Mouse (Mus musculus): ENCODE results near the gene Ankrd27. TPM values are rescaled to one million over a fixed set of nuclear protein-coding genes. Genes with fewer than 3 reads are reported as not detected.
A peak's percentile ranks its signal among the peaks of the same experiment; 100 is the strongest.
"Not testable (repeated sequence)": the region's sequence is repeated elsewhere in the genome, so short reads cannot be mapped to it uniquely, and the experiment has no call there.

Ankrd27 gene
- 10 to 100 TPM; 44.9 to 51.8 (median 50.5) TPM for polyA plus RNA-seq (2017; shearing (Covaris generic))

- peak; percentile 96 for ATAC-seq
Measured at GRCm38 (mm10) chr7:35586055-35586905, at the start of gene Ankrd27. Ankrd27 (plus strand) TSS chr7:35586244.

DNA sequence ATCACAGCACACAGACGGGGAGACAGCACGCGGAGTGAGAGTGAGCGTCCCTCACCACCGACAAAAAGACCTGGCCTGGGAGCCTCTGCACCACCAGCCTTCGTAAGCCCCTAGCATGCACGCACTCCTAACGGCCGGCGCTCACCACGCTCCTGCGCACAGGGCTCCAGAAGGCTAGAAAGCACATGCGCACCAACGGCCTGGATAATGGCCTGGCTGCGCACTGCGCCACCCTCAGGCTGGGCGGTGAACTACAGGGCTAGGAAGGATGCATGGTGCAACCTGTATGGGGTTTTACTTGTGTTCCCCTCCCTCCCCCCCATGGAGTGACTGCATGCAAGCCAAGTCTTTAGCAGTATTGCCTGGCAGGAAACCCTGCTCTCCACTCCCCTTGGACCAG, 48.5 kb upstream of the Ankrd27 start, which contains the start of gene Tdrd12:
Tdrd12 (minus strand) TSS at position 184 of the 400 bp plus-strand sequence.
- ATAC-seq = no peak

DNA sequence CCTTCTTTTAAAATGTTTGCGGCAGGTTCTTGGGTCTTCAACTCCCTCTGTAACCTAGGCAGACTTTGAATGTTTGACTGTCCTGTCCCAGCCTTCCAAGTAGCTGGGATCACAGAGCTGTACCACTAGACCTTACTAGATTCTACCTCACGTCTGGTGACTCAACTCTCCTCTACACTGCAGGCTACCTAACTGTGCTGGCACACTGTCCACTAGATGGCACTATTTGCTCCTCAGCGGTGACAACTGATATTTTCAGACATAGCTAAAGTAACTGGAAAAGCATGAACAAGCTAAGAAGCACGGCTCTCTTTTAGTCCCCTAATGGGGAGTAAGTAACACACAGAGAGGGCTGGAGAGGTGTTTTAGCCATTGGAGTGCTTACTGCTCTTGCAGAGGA, 40.2 kb upstream of the Ankrd27 start:
- ATAC-seq = peak; percentile 75

DNA sequence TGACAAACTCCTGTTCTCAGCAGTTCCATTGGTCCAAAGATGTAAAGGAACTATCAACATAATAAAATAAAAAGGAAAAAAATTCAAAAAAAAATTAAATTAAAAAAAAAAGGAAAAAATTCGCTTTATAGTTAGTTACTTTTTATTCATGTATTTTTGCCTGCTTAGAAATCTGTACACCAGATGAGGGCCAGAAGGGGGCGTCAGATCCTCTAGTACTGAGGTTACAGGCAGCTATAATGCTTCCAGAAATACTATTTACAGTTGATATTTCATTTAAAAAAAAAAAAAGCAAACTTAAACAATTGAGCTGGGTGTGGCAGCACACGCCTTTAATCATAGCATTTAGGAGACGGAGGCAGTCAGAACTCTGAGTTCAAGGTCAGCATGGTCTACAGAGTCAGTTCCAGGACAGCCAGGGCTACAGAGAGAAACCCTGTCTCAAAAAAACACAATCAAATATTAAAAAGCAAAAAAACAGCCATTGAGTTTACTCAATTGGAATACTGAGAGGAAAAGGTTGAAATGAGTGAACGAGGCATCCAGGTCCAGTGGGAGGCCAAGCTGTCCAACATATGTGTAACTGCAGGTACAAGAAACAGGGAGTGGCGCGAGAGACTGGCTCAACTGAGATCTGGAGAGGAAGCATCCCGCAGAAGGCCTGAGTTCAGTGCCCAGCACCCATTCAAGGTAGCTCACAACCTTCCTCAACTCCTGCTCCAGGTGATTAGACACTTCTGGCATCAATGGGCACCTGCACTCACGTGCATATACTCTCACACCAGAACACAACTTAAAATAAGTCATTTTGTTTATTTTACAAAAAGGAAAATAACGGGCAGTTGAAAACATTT, 32.1 kb upstream of the Ankrd27 start:
- ATAC-seq = no peak

GRCm38 (mm10) chr7:35554605-35555175, 31.4 kb upstream of the Ankrd27 start:
- peak; percentile 32 for ATAC-seq

- peak; percentile 71 for ATAC-seq
Measured at GRCm38 (mm10) chr7:35555224-35556204, 30.5 kb upstream of the Ankrd27 start.

DNA sequence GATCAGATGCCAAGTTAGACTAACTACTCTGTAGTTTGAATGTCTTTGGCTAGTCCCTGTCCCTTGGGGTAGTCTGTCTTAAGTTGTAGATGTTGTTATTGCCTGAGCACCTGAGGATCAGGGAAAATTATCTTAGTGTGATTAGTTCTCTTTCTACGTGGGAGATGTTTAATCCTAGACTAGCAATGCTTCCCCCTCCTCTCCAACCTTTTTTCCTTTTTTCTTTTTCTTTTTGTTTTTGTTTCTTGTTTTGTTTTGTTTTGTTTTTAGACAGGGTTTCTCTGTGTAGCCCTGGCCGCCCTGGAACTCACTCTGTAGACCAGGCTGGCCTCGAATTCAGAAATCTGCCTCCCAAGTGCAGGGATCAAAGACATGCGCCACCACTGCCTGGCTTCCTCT, 29.8 kb upstream of the Ankrd27 start, which contains the start of gene Nudt19:
Nudt19 (minus strand) TSS at position 100 of the 399 bp plus-strand sequence.
- no peak for ATAC-seq

DNA sequence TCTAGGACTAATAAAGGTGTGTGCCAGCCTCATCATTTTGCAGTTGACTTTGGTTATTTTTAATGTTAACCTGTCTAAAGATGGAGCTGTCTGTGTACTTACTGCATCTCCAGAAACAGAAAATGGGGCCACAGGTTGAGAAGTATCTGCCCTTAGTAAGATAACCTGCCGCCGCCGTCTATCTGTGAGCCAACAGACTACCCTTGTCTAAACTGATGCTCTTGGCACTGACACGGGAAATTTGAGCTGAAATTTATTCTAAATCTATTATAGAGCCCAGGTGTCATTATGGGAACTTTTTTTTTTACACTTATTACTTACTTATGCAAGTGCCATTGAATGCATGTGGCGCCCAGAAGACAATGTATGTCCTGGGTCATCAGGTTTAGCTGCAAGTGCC, 29.1 kb upstream of the Ankrd27 start:
- ATAC-seq = no peak

DNA sequence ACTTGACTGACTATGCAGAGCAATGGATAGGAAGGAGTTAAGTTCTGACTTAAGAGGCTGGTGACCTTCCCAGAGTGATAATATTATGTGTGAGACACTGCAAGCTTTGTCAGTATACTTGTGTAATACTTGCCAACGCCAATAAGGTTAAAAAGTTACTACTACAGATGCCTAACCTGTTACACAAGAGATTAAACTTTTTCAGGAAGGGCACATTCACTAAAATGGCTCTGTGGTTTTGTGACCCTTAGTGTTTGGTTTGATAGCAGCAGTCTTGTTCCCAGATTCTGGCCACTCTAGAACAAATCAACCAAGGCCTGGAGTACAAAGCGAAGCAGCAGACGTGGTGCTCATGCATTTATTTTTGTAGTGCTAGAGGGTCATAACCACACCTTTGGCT, 28.5 kb upstream of the Ankrd27 start:
- ATAC-seq = no peak

- no peak for ATAC-seq
Measured at GRCm38 (mm10) chr7:35558681-35559080, 27.4 kb upstream of the Ankrd27 start.

DNA sequence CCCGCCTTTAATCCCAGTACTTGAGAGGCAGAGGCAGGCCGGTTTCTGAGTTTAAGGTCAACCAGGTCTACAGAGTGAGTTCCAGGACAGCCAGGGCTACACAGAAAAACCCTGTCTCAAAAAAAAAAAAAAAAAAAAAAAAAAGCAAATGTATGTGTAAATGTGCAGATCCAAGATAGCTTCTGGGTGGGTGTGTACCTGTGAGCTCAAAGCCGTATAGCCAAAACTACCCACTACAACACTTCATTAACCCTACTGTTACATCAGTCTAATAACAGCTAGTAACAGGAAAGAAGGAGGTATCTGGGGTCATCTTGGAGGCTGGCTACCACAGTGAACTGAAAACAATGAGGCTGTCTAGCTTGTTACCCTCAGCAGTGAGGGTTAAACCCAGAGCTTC, 26.2 kb upstream of the Ankrd27 start:
- ATAC-seq = no peak

DNA sequence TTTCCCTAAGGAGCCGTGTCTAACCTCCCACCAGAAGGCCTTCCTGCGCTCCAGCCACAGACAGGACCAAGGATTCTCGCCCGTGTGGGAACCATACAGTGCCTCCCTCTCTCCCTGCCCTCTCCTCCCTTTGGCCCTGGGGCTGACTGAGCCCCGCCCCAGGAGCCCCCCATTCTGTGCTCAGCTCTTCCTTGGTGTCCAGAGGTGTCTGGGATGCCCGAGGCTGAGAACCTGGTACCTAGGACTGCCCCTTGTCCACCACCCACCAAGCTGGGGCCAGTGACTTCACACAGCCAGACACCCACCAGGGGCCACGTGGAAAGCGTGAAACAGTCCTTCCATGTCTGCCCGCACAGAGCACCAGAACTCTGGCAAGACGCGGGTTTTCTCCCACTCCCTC, 23.0 kb upstream of the Ankrd27 start:
- ATAC-seq = no peak

DNA sequence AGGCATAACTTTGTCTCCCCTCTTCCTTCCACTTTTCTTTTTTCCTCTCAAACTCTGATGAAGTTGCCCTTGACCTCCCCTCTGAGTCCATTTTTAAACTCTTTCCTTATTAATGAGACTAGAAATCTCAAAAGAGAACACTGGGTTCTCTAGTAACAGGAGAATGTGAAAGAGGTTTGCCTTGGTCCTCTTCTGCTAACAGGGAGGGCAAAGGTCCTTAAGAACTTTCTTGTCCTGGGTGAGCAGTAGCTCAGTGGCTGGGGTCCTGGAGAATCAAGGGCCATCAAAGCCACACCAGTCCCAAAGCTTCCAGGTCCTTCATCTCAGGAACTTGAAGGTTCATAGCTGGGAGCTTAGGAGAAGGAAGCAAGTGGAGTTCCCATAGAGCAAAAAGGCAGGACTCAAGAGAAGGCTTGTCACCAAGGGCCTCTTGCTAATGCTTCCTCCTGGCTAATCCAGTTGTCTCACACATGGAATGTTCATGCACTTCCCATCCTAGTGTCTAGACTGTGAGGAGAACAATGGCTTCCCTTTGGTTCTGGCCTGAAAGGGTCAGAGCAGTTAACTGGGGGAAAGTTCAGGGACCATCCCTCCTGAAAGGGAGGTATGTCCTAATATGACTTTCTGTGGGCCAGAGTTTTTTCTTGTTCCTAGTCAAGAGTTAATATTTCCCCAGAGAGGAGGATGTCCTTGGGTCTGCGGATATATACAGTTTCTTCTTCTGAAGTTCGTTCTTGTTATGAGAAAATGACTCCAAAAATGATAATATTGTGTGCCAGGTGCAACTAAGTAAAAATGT, 21.8 kb upstream of the Ankrd27 start:
- no peak for ATAC-seq

GRCm38 (mm10) chr7:35564872-35565271, 21.2 kb upstream of the Ankrd27 start:
- not testable (repeated sequence) for ATAC-seq

DNA sequence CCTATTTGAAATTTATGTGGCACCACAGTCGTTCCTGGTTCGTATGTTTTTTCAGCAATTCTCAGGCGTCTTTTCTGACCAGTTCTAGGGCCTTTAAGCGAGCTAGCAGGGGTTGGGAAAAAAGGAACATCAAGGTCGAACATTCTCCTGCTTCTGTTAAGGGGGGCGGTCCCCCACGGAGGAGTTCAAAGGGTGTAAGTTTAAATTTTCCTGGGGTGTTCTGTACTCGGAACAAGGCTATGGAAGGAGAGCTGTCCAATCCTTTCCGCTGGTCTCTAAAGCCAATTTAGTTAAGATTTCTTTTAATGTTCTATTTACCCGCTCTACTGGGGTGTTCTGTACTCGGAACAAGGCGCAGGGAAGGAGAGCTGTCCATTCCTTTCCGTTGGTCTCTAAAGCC, 20.1 kb upstream of the Ankrd27 start:
- not testable (repeated sequence) for ATAC-seq

- not testable (repeated sequence) for ATAC-seq
Measured at GRCm38 (mm10) chr7:35569724-35570123, 16.3 kb upstream of the Ankrd27 start.

- not testable (repeated sequence) for ATAC-seq
Measured at GRCm38 (mm10) chr7:35570883-35571282, 15.2 kb upstream of the Ankrd27 start.

- ATAC-seq = peak; percentile 73
Measured at GRCm38 (mm10) chr7:35579849-35580248, 6.2 kb upstream of the Ankrd27 start.

DNA sequence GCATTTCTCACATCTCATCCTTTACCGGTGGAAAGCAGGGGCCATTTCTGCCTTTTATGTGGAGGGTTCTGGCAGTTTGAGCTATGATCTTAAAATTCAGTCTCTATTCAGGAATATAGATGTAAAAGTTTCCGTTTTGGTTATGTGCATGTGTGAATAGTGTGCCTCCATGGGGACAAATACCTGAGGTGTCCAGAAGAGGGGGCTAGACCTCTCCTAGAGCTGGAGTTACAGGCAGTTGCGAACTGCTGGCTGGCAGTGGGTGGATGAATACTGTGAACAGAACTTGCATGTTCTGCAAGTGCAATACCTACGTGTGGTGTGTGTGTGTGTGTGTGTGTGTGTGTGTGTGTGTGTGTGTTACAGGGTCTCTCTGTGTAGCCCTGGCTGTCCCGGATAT, 3.3 kb upstream of the Ankrd27 start:
- ATAC-seq = no peak

- no peak for ATAC-seq
Measured at GRCm38 (mm10) chr7:35583476-35584025, 2.5 kb upstream of the Ankrd27 start.
